Mouse (Mus musculus) hematopoietic multipotent progenitor cell, adult 10-12 weeks (in vitro differentiated cells): ENCODE data around the gene Pafah1b1. TPM values are rescaled to one million over a fixed set of nuclear protein-coding genes. Genes with fewer than 3 reads are reported as not detected.

ENCODE experiments used
- polyA plus RNA-seq: library from polyadenylated mRNA; stranded (reverse); fragments of >175 nt; gene quantifications from 2 replicates; pipeline ENCODE4 v1.2.3, GENCODE M21; 2012; ENCODE audit warnings: low replicate concordance

The Pafah1b1 gene
- 8.9 and 12.1 TPM in 2 replicates for polyA plus RNA-seq

DNA sequence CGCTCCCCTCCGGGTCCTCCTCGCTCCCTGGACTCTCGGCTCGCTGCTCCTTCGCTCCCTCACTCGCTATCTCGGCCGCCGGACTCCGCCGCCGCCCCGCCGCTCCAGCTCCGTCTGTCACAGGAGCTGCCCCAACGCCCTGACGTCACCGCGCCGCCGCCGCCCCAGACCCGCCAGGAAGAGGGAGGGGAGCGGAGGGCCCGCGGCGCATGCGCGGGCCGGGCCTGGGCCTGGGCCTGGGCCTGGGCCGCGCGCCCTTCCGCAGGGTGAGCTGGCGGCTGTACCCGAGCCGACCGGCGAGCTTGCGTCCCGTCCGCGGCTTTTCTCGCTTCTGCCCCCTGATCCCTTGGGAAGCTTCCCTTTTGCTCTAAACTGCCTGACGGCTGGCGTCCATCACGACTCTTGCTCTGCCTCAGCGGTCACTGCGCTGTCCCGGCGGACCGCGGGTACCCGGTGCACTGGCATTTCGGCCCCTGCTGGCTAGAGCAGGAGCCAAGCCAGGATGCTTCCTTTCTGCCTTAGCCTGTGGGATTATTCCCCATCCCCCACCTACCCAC lies at the start of gene Pafah1b1:
TSS of gene Pafah1b1 (minus strand) at position 436 of the 557 bp plus-strand sequence.

DNA sequence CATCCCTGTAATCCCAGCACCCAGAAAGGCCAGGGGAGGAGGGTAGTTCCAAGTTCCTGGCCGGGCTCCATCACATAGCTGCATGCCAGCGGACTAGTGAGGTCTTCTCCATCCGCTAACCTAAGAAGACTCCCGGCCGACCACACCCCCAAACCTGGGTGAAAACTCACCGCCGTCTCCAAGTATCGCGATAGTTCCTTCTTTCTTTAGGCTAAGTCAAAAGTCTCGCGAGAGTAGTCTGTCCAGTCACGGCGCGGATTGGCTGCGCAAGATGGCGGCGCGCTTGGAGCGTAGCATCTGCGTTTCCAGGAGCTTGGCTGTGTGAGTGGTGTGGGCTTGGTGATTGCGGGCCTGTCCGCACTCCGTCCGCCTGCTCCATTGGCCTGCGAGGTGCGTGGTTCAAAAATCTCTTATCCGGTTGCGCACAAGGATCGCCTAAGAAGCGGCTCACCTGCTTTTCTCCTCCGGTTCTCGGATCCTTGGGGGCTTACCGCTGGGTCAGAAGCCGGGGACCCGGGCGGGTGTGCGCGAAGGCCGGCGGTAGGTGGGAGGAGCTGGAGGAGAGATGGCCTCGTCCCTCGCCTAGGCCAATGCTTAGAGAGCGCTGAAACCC lies 46.2 kb upstream of the Pafah1b1 start, which contains the start of gene Mettl16:
TSS of gene Mettl16 (plus strand) at position 236 of the 613 bp plus-strand sequence.

DNA sequence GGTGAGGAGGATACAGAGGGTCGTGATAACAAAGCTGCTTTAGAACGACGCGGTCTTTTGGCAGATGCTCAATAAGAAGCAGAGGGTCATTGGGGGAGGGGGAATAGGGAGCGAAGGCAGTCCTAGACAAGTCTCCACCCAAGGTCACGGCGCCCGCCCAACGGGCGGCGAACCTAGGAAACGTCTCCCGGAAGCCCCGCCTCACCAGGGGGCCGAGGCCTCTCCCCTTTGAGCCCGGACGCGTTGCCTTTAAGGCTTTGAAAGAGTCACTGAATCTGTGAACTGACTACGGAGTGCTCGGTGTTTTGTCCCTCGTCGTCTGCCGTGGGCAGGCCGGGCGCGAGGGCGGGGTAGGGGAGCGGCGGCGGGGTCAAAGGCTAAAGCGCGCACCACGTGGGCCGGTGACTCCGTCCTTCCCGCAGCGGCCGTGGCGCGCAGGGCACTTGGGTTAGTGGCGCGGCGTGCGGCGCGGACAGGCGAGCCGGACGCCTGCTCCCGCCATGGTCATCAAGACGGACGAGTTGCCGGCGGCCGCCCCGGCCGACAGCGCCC lies 75.3 kb downstream of the Pafah1b1 start, which contains the start of gene Cluh:
TSS of gene Cluh (plus strand) at position 401 of the 552 bp plus-strand sequence.

Other genes starting within 250 kb of the Pafah1b1 start
- 13.6 and 44.1 TPM in 2 replicates for gene Rap1gap2, start 113.8 kb downstream of the Pafah1b1 start, polyA plus RNA-seq
- gene Ccdc92b, start 105.1 kb downstream of the Pafah1b1 start, polyA plus RNA-seq, result 0.17 and 0.52 TPM in 2 replicates
- gene Cluh, start 75.2 kb downstream of the Pafah1b1 start, polyA plus RNA-seq, result 25.4 and 26.6 TPM in 2 replicates
- 5.3 and 14.5 TPM in 2 replicates for gene Mettl16, start 46.2 kb upstream of the Pafah1b1 start, polyA plus RNA-seq
- gene Mnt, start 106.2 kb upstream of the Pafah1b1 start, polyA plus RNA-seq, result 148 and 345 TPM in 2 replicates
- gene Sgsm2, start 172.4 kb upstream of the Pafah1b1 start, polyA plus RNA-seq, result 5.0 and 8.0 TPM in 2 replicates
- 11.3 and 15.7 TPM in 2 replicates for gene Tsr1, start 173.4 kb upstream of the Pafah1b1 start, polyA plus RNA-seq
- 58.5 and 87.1 TPM in 2 replicates for gene Smg6, start 201.2 kb upstream of the Pafah1b1 start, polyA plus RNA-seq
- gene Srr, start 201.3 kb upstream of the Pafah1b1 start, polyA plus RNA-seq, result 1.3 and 2.4 TPM in 2 replicates